Mouse (Mus musculus) CH12.LX (cell line): Measurements from ENCODE around the gene Gm4131. TPM values are rescaled to one million over a fixed set of nuclear protein-coding genes. Genes with fewer than 3 reads are reported as not detected.

ENCODE experiments used
- DNase-seq: peaks from one replicate; pipeline ENCODE4 v3.0.0-alpha.2; 2013; ENCODE audit errors: extremely low read depth
- H3K27ac ChIP-seq: 2 replicates; pipeline ENCODE4 v1.5.1; 2012; ENCODE audit warnings: low read depth, mild to moderate bottlenecking, control low read depth, moderate library complexity; ENCODE audit not compliant: insufficient read depth
- H3K27me3 ChIP-seq: replicated peaks from 2 replicates; pipeline ENCODE3; 2012; ENCODE audit warnings: inconsistent platforms
- H3K36me3 ChIP-seq, 2 experiments: replicated peaks in 1 of 2; 2 replicates each; pipeline versions ENCODE3 to v1.6.1; 2012; ENCODE audit warnings: inconsistent platforms in 1 of 2, low read length in 1 of 2, mild to moderate bottlenecking in 1 of 2, mixed read lengths in 1 of 2, moderate library complexity in 1 of 2; ENCODE audit not compliant: control insufficient read depth in 1 of 2, insufficient read depth in 1 of 2
- H3K4me1 ChIP-seq, 2 experiments: 2 replicates each; pipeline ENCODE4 v1.6.1; 2012; ENCODE audit warnings: inconsistent platforms in 1 of 2, moderate library complexity in 1 of 2; ENCODE audit not compliant: insufficient read depth in 2 of 2, control insufficient read depth in 1 of 2
- H3K4me2 ChIP-seq: 2 replicates; pipeline ENCODE4 v1.6.1; 2012; ENCODE audit warnings: low read depth, mild to moderate bottlenecking, control low read depth; ENCODE audit not compliant: poor library complexity, insufficient read depth, severe bottlenecking
- H3K4me3 ChIP-seq, 3 experiments: fragments of 150-350 bp in 1 of 3; sonication (generic) in 1 of 3; replicated peaks in 1 of 3; 2 replicates each; pipeline versions ENCODE3 to v1.5.1; 2011 to 2012; ENCODE audit warnings: low read depth in 2 of 3, low read length in 2 of 3, mild to moderate bottlenecking in 2 of 3, moderate library complexity in 2 of 3, control low read depth in 1 of 3, improper control_type of control experiment in 1 of 3, inconsistent platforms in 1 of 3, mixed read lengths in 1 of 3; ENCODE audit not compliant: poor library complexity in 1 of 3
- H3K79me2 ChIP-seq: replicated peaks from 2 replicates; pipeline ENCODE4 v1.6.1; 2012; ENCODE audit warnings: mild to moderate bottlenecking, moderate library complexity; ENCODE audit not compliant: control insufficient read depth, poor library complexity, insufficient read depth, severe bottlenecking; ENCODE audit errors: extremely low read depth
- H3K9ac ChIP-seq: 2 replicates; pipeline ENCODE4 v1.6.1; 2012; ENCODE audit warnings: low read depth, mild to moderate bottlenecking, control low read depth, moderate library complexity; ENCODE audit not compliant: insufficient read depth
- H3K9me3 ChIP-seq: replicated peaks from 2 replicates; pipeline ENCODE3; 2012; ENCODE audit warnings: low read length, inconsistent platforms, mixed read lengths
- CHD1 ChIP-seq: IDR thresholded peaks from 2 replicates; pipeline ENCODE4 v1.6.1; 2012; ENCODE audit warnings: low read depth, low read length, improper control_type of control experiment, inconsistent platforms
- E2F4 ChIP-seq: IDR thresholded peaks from 2 replicates; pipeline ENCODE4 v1.6.1; 2011; ENCODE audit warnings: low read depth, low read length, improper control_type of control experiment; ENCODE audit not compliant: insufficient replicate concordance
- ELF1 ChIP-seq: IDR thresholded peaks from 2 replicates; pipeline ENCODE4 v1.6.1; 2014; ENCODE audit warnings: low read depth, mild to moderate bottlenecking, inconsistent platforms, low read length, improper control_type of control experiment
- EP300 ChIP-seq: IDR thresholded peaks from 2 replicates; pipeline ENCODE4 v1.6.1; 2011; ENCODE audit warnings: low read length, improper control_type of control experiment
- ETS1 ChIP-seq: conservative IDR thresholded peaks from 2 replicates; pipeline ENCODE4 v1.6.1; 2012; ENCODE audit warnings: low read depth, mild to moderate bottlenecking, inconsistent platforms, low read length, improper control_type of control experiment, moderate library complexity
- GABPA ChIP-seq: IDR thresholded peaks from 2 replicates; pipeline ENCODE4 v1.6.1; 2012; ENCODE audit warnings: low read depth, low read length, improper control_type of control experiment, inconsistent platforms; ENCODE audit not compliant: insufficient replicate concordance
- IRF4 ChIP-seq: IDR thresholded peaks from 2 replicates; pipeline ENCODE4 v1.6.1; 2014; ENCODE audit warnings: low read depth, mild to moderate bottlenecking, inconsistent platforms, low read length, improper control_type of control experiment
- JUN ChIP-seq: IDR thresholded peaks from 2 replicates; pipeline ENCODE4 v1.6.1; 2011; ENCODE audit warnings: low read depth, mild to moderate bottlenecking, low read length, improper control_type of control experiment, moderate library complexity; ENCODE audit not compliant: insufficient read depth
- KAT2A ChIP-seq: IDR thresholded peaks from 2 replicates; pipeline ENCODE4 v1.6.1; 2012; ENCODE audit warnings: low read length, improper control_type of control experiment, inconsistent platforms; ENCODE audit not compliant: insufficient replicate concordance
- MAX ChIP-seq: IDR thresholded peaks from 2 replicates; pipeline ENCODE4 v1.6.1; 2011; ENCODE audit warnings: low read length, improper control_type of control experiment
- MXI1 ChIP-seq: IDR thresholded peaks from 2 replicates; pipeline ENCODE4 v1.6.1; 2011; ENCODE audit warnings: mild to moderate bottlenecking, low read depth, low read length, improper control_type of control experiment
- POLR2A ChIP-seq: IDR thresholded peaks from 2 replicates; pipeline ENCODE4 v1.6.1; 2011; ENCODE audit warnings: low read depth, mild to moderate bottlenecking, improper control_type of control experiment, low read length
- POLR2AphosphoS2 ChIP-seq: IDR thresholded peaks from 2 replicates; pipeline ENCODE4 v1.6.1; 2011; ENCODE audit warnings: low read depth, low read length, improper control_type of control experiment
- SMC3 ChIP-seq: IDR thresholded peaks from 2 replicates; pipeline ENCODE4 v1.6.1; 2011; ENCODE audit warnings: low read depth, low read length, improper control_type of control experiment
- TCF12 ChIP-seq: IDR thresholded peaks from 2 replicates; pipeline ENCODE4 v1.6.1; 2014; ENCODE audit warnings: low read depth, mild to moderate bottlenecking, inconsistent platforms, low read length, improper control_type of control experiment
- UBTF ChIP-seq: IDR thresholded peaks from 2 replicates; pipeline ENCODE4 v1.6.1; 2012; ENCODE audit warnings: low read depth, mild to moderate bottlenecking, inconsistent platforms, low read length, improper control_type of control experiment, moderate library complexity
- USF2 ChIP-seq: conservative IDR thresholded peaks from 2 replicates; pipeline ENCODE4 v1.6.1; 2011; ENCODE audit warnings: low read depth, low read length, improper control_type of control experiment
- ZC3H11A ChIP-seq: IDR thresholded peaks from 2 replicates; pipeline ENCODE4 v1.6.1; 2012; ENCODE audit warnings: low read depth, mild to moderate bottlenecking, inconsistent platforms, low read length, improper control_type of control experiment
- ZKSCAN1 ChIP-seq: IDR thresholded peaks from 2 replicates; pipeline ENCODE4 v1.6.1; 2012; ENCODE audit warnings: low read depth, inconsistent platforms, low read length, improper control_type of control experiment, borderline replicate concordance
- ZMIZ1 ChIP-seq: IDR thresholded peaks from 2 replicates; pipeline ENCODE4 v1.6.1; 2012; ENCODE audit warnings: low read depth, mild to moderate bottlenecking, inconsistent platforms, low read length, improper control_type of control experiment
- ZNF384 ChIP-seq: IDR thresholded peaks from 2 replicates; pipeline ENCODE4 v1.6.1; 2012; ENCODE audit warnings: low read depth, low read length, improper control_type of control experiment, inconsistent platforms
- dilution Hi-C: fragments of 300-500 bp; cut with MboI; formaldehyde crosslinking; loops from 2 replicates; pipeline ENCODE4 v1.14.3; 2020; ENCODE audit warnings: low sequenced_read_pairs; ENCODE audit not compliant: extremely low pct_unique_long_range_greater_than_20kb, extremely low pct_ligation_motif_present
- in situ Hi-C: fragments of 300-500 bp; cut with MboI; formaldehyde crosslinking; loops from 3 replicates; pipeline ENCODE4 v1.14.3; 2019; ENCODE audit warnings: low sequenced_read_pairs, low pct_ligation_motif_present, low pct_unique_long_range_greater_than_20kb, mixed read lengths
- polyA plus RNA-seq: library from polyadenylated mRNA; unstranded; fragments of >175 nt; gene quantifications from 2 replicates; pipeline ENCODE4 v1.2.1, GENCODE M21; 2012; ENCODE audit warnings: low read depth; ENCODE audit not compliant: insufficient read length
- total RNA-seq, 2 experiments: library from RNA; depleted of rRNA; stranded (reverse); fragments of 300-350 nt in 1 of 2; fragments of >200 nt in 1 of 2; gene quantifications; 2 replicates each; pipeline ENCODE4 v1.2.3; 2012 to 2014

Gm4131 gene
- total and polyA plus RNA-seq, 3 experiments = not detected

- DNase-seq = no peak
- H3K36me3 ChIP-seq = no peaks in the 10 kb centered on the region
Measured at GRCm38 (mm10) chr14:62530951-62531350, 35.8 kb downstream of the Gm4131 start.

GRCm38 (mm10) chr14:62512845-62513244 is 53.9 kb downstream of the Gm4131 start:
- no peaks in the 10 kb centered on the region for H3K27me3 ChIP-seq

More at GRCm38 (mm10) chr14:62530951-62531350, 35.8 kb downstream of the Gm4131 start:
- Histone ChIP-seq H3K4me3 (no peak overlapping the region), H3K9me3 (no peaks in the 10 kb centered on the region), H3K9ac (no peak overlapping the region), H3K4me1 (no peaks in the 10 kb centered on the region), H3K27me3 (no peaks in the 10 kb centered on the region), H3K79me2 (no peaks in the 10 kb centered on the region), H3K4me2 (no peak overlapping the region), H3K27ac (no peak overlapping the region)
- TF ChIP-seq SMC3 (no peak), EP300 (no peak), ELF1 (no peak), ZMIZ1 (no peak), ZC3H11A (no peak), CHD1 (no peak), KAT2A (no peak), USF2 (no peak), POLR2A (no peak), MAX (no peak), POLR2AphosphoS2 (no peak), GABPA (no peak)
- in situ Hi-C loops (no loop called here), dilution Hi-C loops (no loop called here)

GRCm38 (mm10) chr14:62509350-62509749 is 57.4 kb downstream of the Gm4131 start:
- Histone ChIP-seq H3K9me3 (no peaks in the 10 kb centered on the region), H3K4me1 (peaks cover 2 to 19% of the 10 kb centered on the region in 2 experiments; a peak in 3 of 4 replicates), H3K9ac (no peak overlapping the region), H3K27me3 (no peaks in the 10 kb centered on the region), H3K27ac (no peak overlapping the region), H3K79me2 (no peaks in the 10 kb centered on the region), H3K4me2 (no peak overlapping the region), H3K4me3 (no peak overlapping the region), H3K36me3 (no peaks in the 10 kb centered on the region)
- dilution Hi-C loops (no loop called here), in situ Hi-C loops (no loop called here)
- TF ChIP-seq SMC3 = no peak
- TF ChIP-seq GABPA = no peak
- no peak for TF ChIP-seq POLR2AphosphoS2
- no peak for TF ChIP-seq E2F4
- no peak for TF ChIP-seq UBTF
- no peak for TF ChIP-seq ZNF384
- no peak for TF ChIP-seq MXI1
- no peak for TF ChIP-seq IRF4
- no peak for DNase-seq

More at GRCm38 (mm10) chr14:62512845-62513244, 53.9 kb downstream of the Gm4131 start:
- Histone ChIP-seq H3K4me3 (no peak overlapping the region), H3K79me2 (no peaks in the 10 kb centered on the region), H3K4me2 (no peak overlapping the region), H3K9me3 (no peaks in the 10 kb centered on the region)
- in situ Hi-C loops = no loop called here
- TF ChIP-seq UBTF = no peak
- no peak for TF ChIP-seq JUN
- no peak for TF ChIP-seq MXI1
- TF ChIP-seq ZKSCAN1 = no peak
- no peak for TF ChIP-seq TCF12
- TF ChIP-seq ETS1 = no peak
- TF ChIP-seq EP300 = no peak
- TF ChIP-seq, all 38 proteins: peak for 0
- H3K36me3 ChIP-seq = no peaks in the 10 kb centered on the region
- no peak overlapping the region for H3K9ac ChIP-seq
- dilution Hi-C loops = no loop called here
- H3K27ac ChIP-seq = no peak overlapping the region
- DNase-seq = no peak
- H3K4me1 ChIP-seq = peaks cover 0 to 19% of the 10 kb centered on the region in 2 experiments; a peak in 2 of 4 replicates
